ENCODE assay signal across 8 mouse cellular contexts in the genomic region with DNA sequence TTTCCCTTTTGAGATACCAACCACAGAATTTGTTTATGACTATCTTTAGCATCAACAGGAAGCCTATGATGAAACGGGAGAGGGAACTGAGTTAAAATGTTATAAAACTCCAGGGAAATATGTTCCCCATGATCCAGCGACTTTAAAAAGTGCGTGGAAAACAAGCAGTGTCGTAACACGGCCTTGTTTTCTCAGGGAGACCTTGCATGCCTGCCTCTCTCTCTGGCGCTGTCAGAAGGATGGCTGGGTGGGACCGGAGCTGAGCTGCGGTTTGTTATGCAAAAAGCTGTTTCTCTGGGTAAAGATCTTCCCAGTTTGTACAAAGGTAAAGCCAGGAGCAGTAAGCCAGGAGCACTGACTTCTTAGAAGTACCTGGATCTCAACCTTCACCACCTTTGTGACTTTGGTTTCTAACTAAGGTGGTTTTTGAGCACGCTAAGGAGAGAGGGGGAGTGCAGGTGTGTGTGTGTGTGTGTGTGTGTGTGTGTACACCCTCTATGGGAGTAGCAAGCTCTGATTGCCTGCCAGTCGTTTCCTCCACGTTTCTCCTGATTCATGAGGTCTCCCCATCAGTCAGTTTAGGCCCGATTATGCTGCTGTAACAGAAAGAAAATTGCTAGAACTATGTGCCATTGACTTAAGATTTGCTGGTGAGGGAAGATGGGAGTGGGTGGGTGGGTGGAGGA.
DNase-seq lines count a peak whose midpoint lies in the region; ATAC-seq and TF ChIP-seq lines count a peak whose summit lies in the region.
"Had no signal": no experiment of that assay in that cellular context is flagged by ENCODE, and none has a peak within 500 bp of the region (broad histone marks: within the 10 kb centered on the region; RNA-seq: fewer than 3 reads in every experiment).

No protein-coding gene starts in this region.

- no peaks in the 10 kb centered on the region for H3K9me3 ChIP-seq in liver, postnatal 0 days (ENCODE audit: low read length)
- no peaks in the 10 kb centered on the region for H3K9me3 ChIP-seq in intestine, embryonic 16.5 days (ENCODE audit: control insufficient read depth, low read length)
- H3K9me3 ChIP-seq in hindbrain, embryonic 10.5 days, result no peaks in the 10 kb centered on the region
- H3K9me3 ChIP-seq in midbrain, embryonic 11.5 days (ENCODE audit: control insufficient read depth, low read length), result no peaks in the 10 kb centered on the region
- H3K9me3 ChIP-seq: midbrain, embryonic 15.5 days had no signal

- ATAC-seq in CD4-positive, CD25-positive, alpha-beta regulatory T cell, adult 4 months, result peak; percentile 40
- peak; percentile 41; the same call in 1 of the 2 replicates for ATAC-seq in liver, postnatal 0 days
- ATAC-seq in intestine, embryonic 16.5 days, result no peak
- ATAC-seq in midbrain, embryonic 11.5 days (ENCODE audit: low FRiP score), result no peak
- ATAC-seq: midbrain, embryonic 15.5 days had no signal

- no peaks in the 10 kb centered on the region for H3K36me3 ChIP-seq in liver, postnatal 0 days (replicated peaks; ENCODE audit: insufficient read depth, low read length)
- H3K36me3 ChIP-seq in intestine, embryonic 16.5 days (ENCODE audit: control insufficient read depth, insufficient read depth, low read length), result no peaks in the 10 kb centered on the region
- no peaks in the 10 kb centered on the region for H3K36me3 ChIP-seq in hindbrain, embryonic 10.5 days
- no peaks in the 10 kb centered on the region for H3K36me3 ChIP-seq in midbrain, embryonic 11.5 days (ENCODE audit: control insufficient read depth, insufficient read depth, low read length)
- H3K36me3 ChIP-seq: midbrain, embryonic 15.5 days had no signal

- no peaks in the 10 kb centered on the region for H3K27me3 ChIP-seq in liver, postnatal 0 days (ENCODE audit: insufficient read depth, low read length)
- H3K27me3 ChIP-seq in intestine, embryonic 16.5 days (replicated peaks; ENCODE audit: control insufficient read depth, insufficient read depth, low read length), result no peaks in the 10 kb centered on the region
- no peaks in the 10 kb centered on the region for H3K27me3 ChIP-seq in hindbrain, embryonic 10.5 days (ENCODE audit: insufficient read depth, poor library complexity, severe bottlenecking)
- no peaks in the 10 kb centered on the region for H3K27me3 ChIP-seq in midbrain, embryonic 11.5 days (ENCODE audit: control insufficient read depth, insufficient read depth, low read length)
- H3K27me3 ChIP-seq: midbrain, embryonic 15.5 days had no signal

- 10% methylated on average over 12 of the region's 12 CpGs for WGBS in liver, postnatal 0 days (ENCODE audit: insufficient replicate concordance)
- WGBS in intestine, embryonic 16.5 days, result 29% methylated on average over 12 of the region's 12 CpGs
- 21% methylated on average over 12 of the region's 12 CpGs for WGBS in hindbrain, embryonic 10.5 days
- WGBS in midbrain, embryonic 11.5 days, result 25% methylated on average over 12 of the region's 12 CpGs

- no peak for TF ChIP-seq EP300 in liver, postnatal 0 days (IDR thresholded peaks at IDR 0.05; ENCODE audit: low read depth)

- peak overlapping the region; percentile 75 for H3K27ac ChIP-seq in liver, postnatal 0 days (ENCODE audit: low read depth)
- H3K27ac ChIP-seq in intestine, embryonic 16.5 days (ENCODE audit: low read length), result no peak overlapping the region
- no peak overlapping the region for H3K27ac ChIP-seq in hindbrain, embryonic 10.5 days
- no peak overlapping the region for H3K27ac ChIP-seq in midbrain, embryonic 11.5 days (ENCODE audit: low read depth, low read length)
- H3K27ac ChIP-seq: midbrain, embryonic 15.5 days had no signal

- DNase-seq in T-cell, adult 2 months (ENCODE audit: low spot score), result peak; percentile 76
- DNase-seq in liver, postnatal 0 days, result peak; percentile 24
- DNase-seq in spleen, postnatal 10 days (ENCODE audit: low spot score in 2 of 2), result peak; percentile 31 to 53
- no peak for DNase-seq in hindbrain, embryonic 10.5 days (ENCODE audit: low spot score)
- no peak for DNase-seq in midbrain, embryonic 11.5 days (ENCODE audit: low spot score, missing footprints)

- H3K4me1 ChIP-seq in liver, postnatal 0 days (ENCODE audit: insufficient read depth), result peaks cover 12% of the 10 kb centered on the region; the same call in 1 of the 2 replicates
- H3K4me1 ChIP-seq in intestine, embryonic 16.5 days (ENCODE audit: control insufficient read depth, insufficient read depth, low read length), result no peaks in the 10 kb centered on the region
- 0 out of 2 replicates have a peak, but pooled peaks cover 3% of the 10 kb centered on the region for H3K4me1 ChIP-seq in hindbrain, embryonic 10.5 days (replicated peaks)
- H3K4me1 ChIP-seq in midbrain, embryonic 11.5 days (ENCODE audit: control insufficient read depth, insufficient read depth, low read length), result no peaks in the 10 kb centered on the region
- H3K4me1 ChIP-seq: midbrain, embryonic 15.5 days had no signal

- peak overlapping the region; percentile 47 for H3K4me2 ChIP-seq in liver, postnatal 0 days (ENCODE audit: low read depth, low read length)
- no peak overlapping the region for H3K4me2 ChIP-seq in intestine, embryonic 16.5 days (ENCODE audit: low read depth, low read length)
- H3K4me2 ChIP-seq in midbrain, embryonic 11.5 days, result no peak overlapping the region
- H3K4me2 ChIP-seq: midbrain, embryonic 15.5 days had no signal

- no peak for TF ChIP-seq CTCF in liver, postnatal 0 days (IDR thresholded peaks at IDR 0.05; ENCODE audit: low read depth)

- H3K9ac ChIP-seq in liver, postnatal 0 days (replicated peaks), result no peak overlapping the region
- no peak overlapping the region for H3K9ac ChIP-seq in intestine, embryonic 16.5 days (ENCODE audit: low read depth, low read length)
- H3K9ac ChIP-seq in midbrain, embryonic 11.5 days (ENCODE audit: low read length), result no peak overlapping the region
- H3K9ac ChIP-seq: midbrain, embryonic 15.5 days had no signal

- no peak overlapping the region for H3K4me3 ChIP-seq in liver, postnatal 0 days (ENCODE audit: low read depth, low read length)
- no peak overlapping the region for H3K4me3 ChIP-seq in intestine, embryonic 16.5 days (ENCODE audit: low read length)
- no peak overlapping the region for H3K4me3 ChIP-seq in hindbrain, embryonic 10.5 days
- no peak overlapping the region for H3K4me3 ChIP-seq in midbrain, embryonic 11.5 days (ENCODE audit: low read depth, low read length)
- H3K4me3 ChIP-seq: midbrain, embryonic 15.5 days had no signal

Comparison
In these comparisons a context has a peak if more than half of its experiments do, and no peak if none do; other contexts are left out.
1. ATAC-seq: peak in CD4-positive, CD25-positive, alpha-beta regulatory T cell, adult 4 months (single experiment) and liver, postnatal 0 days (single experiment); none in intestine, embryonic 16.5 days (single experiment) and midbrain, embryonic 11.5 days (single experiment).
2. DNase-seq: peak in T-cell, adult 2 months (single experiment), liver, postnatal 0 days (single experiment) and spleen, postnatal 10 days (2 of 2); none in hindbrain, embryonic 10.5 days (single experiment) and midbrain, embryonic 11.5 days (single experiment).